Mouse (Mus musculus) megakaryocyte progenitor cell, adult 5-6 weeks (primary cell): Measurements from ENCODE around the gene Slc35g1. TPM values are rescaled to one million over a fixed set of nuclear protein-coding genes. Genes with fewer than 3 reads are reported as not detected.
"Not testable (repeated sequence)": the region's sequence is repeated elsewhere in the genome, so short reads cannot be mapped to it uniquely, and the experiment has no call there.

Source experiments
- ATAC-seq: replicated peaks from 2 replicates; pipeline ENCODE4 v1.8.0; 2016; ENCODE audit warnings: mild to moderate bottlenecking, moderate TSS enrichment, inconsistent platforms; ENCODE audit not compliant: poor library complexity
- total RNA-seq, 2 experiments: library from RNA; stranded (forward) in 1 of 2; stranded (reverse) in 1 of 2; fragments of 157-497, 149-512 nt in 1 of 2; fragments of 200-1000 nt in 1 of 2; gene quantifications; 2 replicates each; pipeline versions ENCODE4 v1.2.3 to v1.2.4; 2015 to 2017

Slc35g1 gene
- total RNA-seq, 2 experiments from 2014 or later: 10.2 to 14.3 TPM

- ATAC-seq: not testable (repeated sequence)
Observed at GRCm38 (mm10) chr19:38387021-38387420, 8.8 kb upstream of the Slc35g1 start.

GRCm38 (mm10) chr19:38387835-38388234 is 7.9 kb upstream of the Slc35g1 start:
- ATAC-seq: no peak

- ATAC-seq: no peak
Observed at GRCm38 (mm10) chr19:38396633-38396970, 822 bp downstream of the Slc35g1 start.

GRCm38 (mm10) chr19:38397004-38397403 is 1.2 kb downstream of the Slc35g1 start:
- ATAC-seq: no peak

GRCm38 (mm10) chr19:38398966-38399365 is 3.2 kb downstream of the Slc35g1 start:
- no peak for ATAC-seq

- peak; percentile 42; the same call in 1 of the 2 replicates for ATAC-seq
Observed at GRCm38 (mm10) chr19:38400851-38401250, 5.1 kb downstream of the Slc35g1 start.

GRCm38 (mm10) chr19:38401416-38401815 is 5.6 kb downstream of the Slc35g1 start:
- ATAC-seq: no peak

GRCm38 (mm10) chr19:38410357-38411056 is 14.7 kb downstream of the Slc35g1 start:
- ATAC-seq: peak; percentile 52

- no peak for ATAC-seq
Observed at GRCm38 (mm10) chr19:38413861-38414260, 18.1 kb downstream of the Slc35g1 start.

GRCm38 (mm10) chr19:38418819-38419423 is 23.1 kb downstream of the Slc35g1 start:
- no peak for ATAC-seq

- ATAC-seq: no peak
Observed at GRCm38 (mm10) chr19:38420751-38421295, 25.0 kb downstream of the Slc35g1 start.

- no peak for ATAC-seq
Observed at GRCm38 (mm10) chr19:38421436-38421835, 25.7 kb downstream of the Slc35g1 start.

GRCm38 (mm10) chr19:38422926-38423325 is 27.1 kb downstream of the Slc35g1 start:
- no peak for ATAC-seq

- no peak for ATAC-seq
Observed at GRCm38 (mm10) chr19:38423884-38424283, 28.1 kb downstream of the Slc35g1 start.

- ATAC-seq: no peak
Observed at GRCm38 (mm10) chr19:38424581-38424980, 28.8 kb downstream of the Slc35g1 start.

- peak; percentile 86 for ATAC-seq
Observed at GRCm38 (mm10) chr19:38429269-38429668, 33.5 kb downstream of the Slc35g1 start.

GRCm38 (mm10) chr19:38430475-38430874 is 34.7 kb downstream of the Slc35g1 start:
- no peak for ATAC-seq

- no peak for ATAC-seq
Observed at GRCm38 (mm10) chr19:38431326-38431725, 35.5 kb downstream of the Slc35g1 start.

- no peak for ATAC-seq
Observed at GRCm38 (mm10) chr19:38432021-38432420, 36.2 kb downstream of the Slc35g1 start.

- ATAC-seq: no peak
Observed at GRCm38 (mm10) chr19:38433381-38433780, 37.6 kb downstream of the Slc35g1 start.

- ATAC-seq: no peak
Observed at GRCm38 (mm10) chr19:38435221-38435620, 39.4 kb downstream of the Slc35g1 start.

GRCm38 (mm10) chr19:38441860-38442259 is 46.1 kb downstream of the Slc35g1 start:
- ATAC-seq: no peak
